Mouse (Mus musculus) midbrain, embryonic 11.5 days (tissue): ENCODE data around the gene Pcsk7. TPM values are rescaled to one million over a fixed set of nuclear protein-coding genes. Genes with fewer than 3 reads are reported as not detected.

Source experiments
- microRNA-seq: library from miRNA; unstranded; fragments of <30 nt; microRNA quantifications from one replicate; pipeline ENCODE4, GENCODE M21; 2017
- polyA plus RNA-seq: library from polyadenylated mRNA; unstranded; fragments of >200 nt; fragmentation: Nextera tagmentation; extraction: Ambion mirVana; gene quantifications from 2 replicates; pipeline ENCODE4 v1.2.1, GENCODE M21; 2014

Pcsk7 gene
- polyA plus RNA-seq, 1 experiment from 2014 or later: 14.4 TPM

Small RNA genes lying within 50 kb of the gene (microRNA-seq; reads per million reads assigned to microRNA genes)
- gene Mir7087: not detected

Other genes with a start within 250 kb of the Pcsk7 start
- 12.6 and 14.5 TPM in 2 replicates for gene Cep164, start 77.8 kb upstream of the Pcsk7 start, polyA plus RNA-seq
- gene Bace1, start 67.9 kb upstream of the Pcsk7 start, polyA plus RNA-seq: 26.9 and 27.1 TPM in 2 replicates
- gene Rnf214, start 414 bp downstream of the Pcsk7 start, polyA plus RNA-seq: 73.4 and 81.8 TPM in 2 replicates
- 27.9 TPM in 2 replicates for gene Tagln, start 29.6 kb downstream of the Pcsk7 start, polyA plus RNA-seq
- gene Sidt2, start 48.8 kb downstream of the Pcsk7 start, polyA plus RNA-seq: 20.0 and 21.7 TPM in 2 replicates
- gene Pafah1b2, start 106.2 kb downstream of the Pcsk7 start, polyA plus RNA-seq: 274 and 275 TPM in 2 replicates
- 8.7 and 8.9 TPM in 2 replicates for gene Sik3, start 106.3 kb downstream of the Pcsk7 start, polyA plus RNA-seq